Mouse (Mus musculus): Measurements from ENCODE around the gene Xab2. TPM values are rescaled to one million over a fixed set of nuclear protein-coding genes. Genes with fewer than 3 reads are reported as not detected.

Xab2 gene
- total and polyA plus RNA-seq, 3 experiments, result 38.8 to 48.9 (median 47.1) TPM

DNA sequence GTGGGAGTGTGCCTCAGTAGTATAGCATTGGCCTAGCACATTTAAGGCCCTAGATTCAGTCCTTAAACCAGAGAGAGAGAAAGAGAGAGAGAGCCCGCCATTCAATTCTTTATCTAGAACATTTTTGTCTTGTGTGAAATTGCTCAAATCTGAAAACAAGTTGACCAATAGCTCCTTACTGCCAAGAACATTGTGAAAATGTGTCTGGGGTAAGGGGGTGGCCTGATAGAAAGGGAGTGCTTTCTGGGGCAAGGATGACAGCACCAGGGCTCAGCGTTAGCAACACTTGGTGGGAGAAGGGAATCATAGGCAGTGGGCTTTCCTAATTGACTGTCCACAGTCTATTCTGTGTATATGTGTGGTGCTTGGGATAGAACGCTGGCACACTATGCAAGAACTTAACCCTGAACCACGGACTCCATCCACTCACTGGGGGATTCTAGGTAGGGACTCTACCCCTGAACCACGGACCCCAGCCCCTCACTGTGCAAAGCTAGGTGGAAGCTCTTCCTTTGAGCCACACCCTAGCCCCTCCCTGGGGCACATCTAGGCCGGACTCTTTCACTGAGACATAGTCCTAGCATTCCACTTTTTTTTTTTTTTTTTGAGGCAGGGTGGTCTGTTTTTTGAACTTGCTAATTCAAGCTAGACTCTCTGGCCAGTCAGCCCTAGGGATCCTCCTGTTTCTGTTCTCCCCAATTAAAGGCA is 25.9 kb upstream of the Xab2 start:
- TF ChIP-seq POLR2AphosphoS5 (IDR thresholded peaks at IDR 0.05; ENCODE audit: insufficient replicate concordance, low read depth, low read length), result no peak
- no peak for TF ChIP-seq TAL1 (conservative IDR thresholded peaks at IDR 0.05; ENCODE audit: low read depth, low read length)
- no peak for TF ChIP-seq GATA1 (IDR thresholded peaks at IDR 0.05; ENCODE audit: borderline replicate concordance, low read length)
- no peak for TF ChIP-seq GATA2 (IDR thresholded peaks at IDR 0.05; ENCODE audit: borderline replicate concordance, low read depth, low read length)
- TF ChIP-seq CTCF (IDR thresholded peaks at IDR 0.05; ENCODE audit: low read depth, low read length), result no peak
- H3K9me3 ChIP-seq (replicated peaks), result no peaks in the 10 kb centered on the region
- H3K4me1 ChIP-seq (ENCODE audit: insufficient read depth, low read depth, low read length), result peaks cover 8% of the 10 kb centered on the region
- peaks cover 24% of the 10 kb centered on the region for H3K27me3 ChIP-seq (ENCODE audit: insufficient read depth, low read length)
- H3K4me3 ChIP-seq (ENCODE audit: low read depth, low read length), result no peak overlapping the region
- ATAC-seq (ENCODE audit: extremely low read depth, insufficient number of reproducible peaks, low FRiP score, poor library complexity, severe bottlenecking) (no peak), DNase-seq (ENCODE audit: low spot score) (no peak)
- peaks cover 20% of the 10 kb centered on the region for H3K36me3 ChIP-seq (replicated peaks)

GRCm38 (mm10) chr8:3645804-3646203 is 24.7 kb upstream of the Xab2 start:
- H3K27me3 ChIP-seq (ENCODE audit: insufficient read depth, low read length), result peaks cover 20% of the 10 kb centered on the region
- no peak for TF ChIP-seq TAL1 (conservative IDR thresholded peaks at IDR 0.05; ENCODE audit: low read depth, low read length)
- TF ChIP-seq POLR2AphosphoS5 (IDR thresholded peaks at IDR 0.05; ENCODE audit: insufficient replicate concordance, low read depth, low read length), result no peak
- TF ChIP-seq CTCF (IDR thresholded peaks at IDR 0.05; ENCODE audit: low read depth, low read length), result no peak
- no peak for TF ChIP-seq GATA1 (IDR thresholded peaks at IDR 0.05; ENCODE audit: borderline replicate concordance, low read length)
- TF ChIP-seq GATA2 (IDR thresholded peaks at IDR 0.05; ENCODE audit: borderline replicate concordance, low read depth, low read length), result no peak
- peaks cover 32% of the 10 kb centered on the region for H3K36me3 ChIP-seq (replicated peaks)
- peaks cover 8% of the 10 kb centered on the region for H3K4me1 ChIP-seq (ENCODE audit: insufficient read depth, low read depth, low read length)
- no peak overlapping the region for H3K4me3 ChIP-seq (ENCODE audit: low read depth, low read length)
- H3K9me3 ChIP-seq (replicated peaks), result no peaks in the 10 kb centered on the region
- DNase-seq (ENCODE audit: low spot score), result no peak
- peak; percentile 72 for ATAC-seq (ENCODE audit: extremely low read depth, insufficient number of reproducible peaks, low FRiP score, poor library complexity, severe bottlenecking)

GRCm38 (mm10) chr8:3631478-3631875 is 10.4 kb upstream of the Xab2 start:
- Histone ChIP-seq H3K9me3 (replicated peaks) (no peaks in the 10 kb centered on the region), H3K4me1 (ENCODE audit: insufficient read depth, low read depth, low read length) (peaks cover 38% of the 10 kb centered on the region), H3K4me3 (ENCODE audit: low read depth, low read length) (peak overlapping the region; percentile 96), H3K36me3 (replicated peaks) (peaks cover 45% of the 10 kb centered on the region), H3K27me3 (ENCODE audit: insufficient read depth, low read length) (no peaks in the 10 kb centered on the region)
- TF ChIP-seq TAL1 (conservative IDR thresholded peaks at IDR 0.05; ENCODE audit: low read depth, low read length) (no peak), GATA2 (IDR thresholded peaks at IDR 0.05; ENCODE audit: borderline replicate concordance, low read depth, low read length) (no peak), GATA1 (IDR thresholded peaks at IDR 0.05; ENCODE audit: borderline replicate concordance, low read length) (no peak), CTCF (IDR thresholded peaks at IDR 0.05; ENCODE audit: low read depth, low read length) (no peak), POLR2AphosphoS5 (IDR thresholded peaks at IDR 0.05; ENCODE audit: insufficient replicate concordance, low read depth, low read length) (no peak)
- peak; percentile 72 for DNase-seq (ENCODE audit: low spot score)
- peak; percentile 61 for ATAC-seq (ENCODE audit: extremely low read depth, insufficient number of reproducible peaks, low FRiP score, poor library complexity, severe bottlenecking)

GRCm38 (mm10) chr8:3630647-3631477 is 9.7 kb upstream of the Xab2 start, which contains the start of gene Stxbp2:
Gene Stxbp2 (plus strand): TSS chr8:3630955.
- peak; percentile 87 for DNase-seq (ENCODE audit: low spot score)
- H3K4me1 ChIP-seq (ENCODE audit: insufficient read depth, low read depth, low read length), result peaks cover 39% of the 10 kb centered on the region
- ATAC-seq (ENCODE audit: extremely low read depth, insufficient number of reproducible peaks, low FRiP score, poor library complexity, severe bottlenecking), result peak; percentile 84
- peak within 1 kb of the TSS; percentile 96 for H3K4me3 ChIP-seq (ENCODE audit: low read depth, low read length)
- H3K27me3 ChIP-seq (ENCODE audit: insufficient read depth, low read length), result no peaks in the 10 kb centered on the region
- TF ChIP-seq CTCF (IDR thresholded peaks at IDR 0.05; ENCODE audit: low read depth, low read length), result no peak
- no peak for TF ChIP-seq GATA2 (IDR thresholded peaks at IDR 0.05; ENCODE audit: borderline replicate concordance, low read depth, low read length)
- TF ChIP-seq GATA1 (IDR thresholded peaks at IDR 0.05; ENCODE audit: borderline replicate concordance, low read length), result no peak
- no peak for TF ChIP-seq TAL1 (conservative IDR thresholded peaks at IDR 0.05; ENCODE audit: low read depth, low read length)
- TF ChIP-seq POLR2AphosphoS5 (IDR thresholded peaks at IDR 0.05; ENCODE audit: insufficient replicate concordance, low read depth, low read length), result no peak
- peaks cover 41% of the 10 kb centered on the region for H3K36me3 ChIP-seq (replicated peaks)
- H3K9me3 ChIP-seq (replicated peaks), result no peaks in the 10 kb centered on the region

DNA sequence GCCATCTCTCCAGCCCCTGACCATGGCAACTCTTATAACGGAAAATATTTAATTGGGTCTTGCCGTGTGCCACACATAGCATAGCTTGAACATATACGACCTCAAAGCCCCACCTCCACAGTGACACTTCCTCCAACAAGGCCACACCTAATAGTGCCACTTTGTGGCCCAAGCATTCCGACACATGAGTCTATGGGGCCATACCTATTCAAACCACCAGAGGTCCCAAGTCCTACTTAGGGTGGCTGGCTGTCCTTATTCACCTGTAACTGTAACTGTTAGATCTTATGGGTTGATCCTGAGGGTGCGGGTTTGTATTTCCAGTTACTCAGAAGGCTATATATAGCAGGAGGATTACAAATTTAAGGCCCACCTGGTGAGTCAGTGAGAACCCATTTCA is 6.9 kb upstream of the Xab2 start:
- Histone ChIP-seq H3K27me3 (ENCODE audit: insufficient read depth, low read length) (no peaks in the 10 kb centered on the region), H3K4me1 (ENCODE audit: insufficient read depth, low read depth, low read length) (peaks cover 26% of the 10 kb centered on the region), H3K36me3 (replicated peaks) (peaks cover 40% of the 10 kb centered on the region), H3K4me3 (ENCODE audit: low read depth, low read length) (no peak overlapping the region), H3K9me3 (replicated peaks) (no peaks in the 10 kb centered on the region)
- ATAC-seq (ENCODE audit: extremely low read depth, insufficient number of reproducible peaks, low FRiP score, poor library complexity, severe bottlenecking) (no peak), DNase-seq (ENCODE audit: low spot score) (no peak)
- TF ChIP-seq TAL1 (conservative IDR thresholded peaks at IDR 0.05; ENCODE audit: low read depth, low read length) (no peak), POLR2AphosphoS5 (IDR thresholded peaks at IDR 0.05; ENCODE audit: insufficient replicate concordance, low read depth, low read length) (no peak), GATA1 (IDR thresholded peaks at IDR 0.05; ENCODE audit: borderline replicate concordance, low read length) (no peak), CTCF (IDR thresholded peaks at IDR 0.05; ENCODE audit: low read depth, low read length) (no peak), GATA2 (IDR thresholded peaks at IDR 0.05; ENCODE audit: borderline replicate concordance, low read depth, low read length) (no peak)

- no peaks in the 10 kb centered on the region for H3K27me3 ChIP-seq (ENCODE audit: insufficient read depth, low read length)
- H3K9me3 ChIP-seq (replicated peaks), result no peaks in the 10 kb centered on the region
- peaks cover 37% of the 10 kb centered on the region for H3K36me3 ChIP-seq (replicated peaks)
- no peak for ATAC-seq (ENCODE audit: extremely low read depth, insufficient number of reproducible peaks, low FRiP score, poor library complexity, severe bottlenecking)
- H3K4me3 ChIP-seq (ENCODE audit: low read depth, low read length), result no peak overlapping the region
- TF ChIP-seq TAL1 (conservative IDR thresholded peaks at IDR 0.05; ENCODE audit: low read depth, low read length) (no peak), CTCF (IDR thresholded peaks at IDR 0.05; ENCODE audit: low read depth, low read length) (no peak), GATA1 (IDR thresholded peaks at IDR 0.05; ENCODE audit: borderline replicate concordance, low read length) (no peak), GATA2 (IDR thresholded peaks at IDR 0.05; ENCODE audit: borderline replicate concordance, low read depth, low read length) (no peak), POLR2AphosphoS5 (IDR thresholded peaks at IDR 0.05; ENCODE audit: insufficient replicate concordance, low read depth, low read length) (no peak)
- DNase-seq (ENCODE audit: low spot score), result no peak
- peaks cover 25% of the 10 kb centered on the region for H3K4me1 ChIP-seq (ENCODE audit: insufficient read depth, low read depth, low read length)
Measured at GRCm38 (mm10) chr8:3626971-3627370, 5.9 kb upstream of the Xab2 start.

Measured in G1E (cell line).